Mouse (Mus musculus) heart, embryonic 14.5 days (tissue): ENCODE measurements around the gene Gm6525. TPM values are rescaled to one million over a fixed set of nuclear protein-coding genes. Genes with fewer than 3 reads are reported as not detected.
A peak's percentile ranks its signal among the peaks of the same experiment; 100 is the strongest.

ENCODE experiments used
- ATAC-seq: fragments of 200-750 bp; cut with Nextera tagmentation; 2 replicates; pipeline ENCODE4 v1.8.0; 2017; ENCODE audit warnings: low read depth, moderate TSS enrichment; ENCODE audit not compliant: insufficient number of reproducible peaks, insufficient read depth, low FRiP score
- H3K27ac ChIP-seq, 2 experiments: fragments of 200-500 bp in 1 of 2; fragments of 300-500 bp in 1 of 2; sonication (generic) in 1 of 2; replicated peaks in 1 of 2; 2 replicates each; pipeline ENCODE4 v1.5.1; 2012 to 2014; ENCODE audit warnings: low read depth in 2 of 2, low read length in 2 of 2, control low read depth in 1 of 2, mild to moderate bottlenecking in 1 of 2, mixed read lengths in 1 of 2; ENCODE audit not compliant: control insufficient read depth in 1 of 2, insufficient read depth in 1 of 2
- H3K27me3 ChIP-seq: fragments of 300-500 bp; sonication (generic); 2 replicates; pipeline ENCODE4 v1.6.1; 2014; ENCODE audit warnings: mild to moderate bottlenecking, low read length, control low read depth; ENCODE audit not compliant: control insufficient read depth, insufficient read depth
- H3K36me3 ChIP-seq: fragments of 300-500 bp; sonication (generic); 2 replicates; pipeline ENCODE4 v1.6.1; 2014; ENCODE audit warnings: mild to moderate bottlenecking, control low read depth, low read length, mixed read lengths; ENCODE audit not compliant: control insufficient read depth, insufficient read depth
- H3K4me1 ChIP-seq, 2 experiments: fragments of 200-500 bp in 1 of 2; fragments of 300-500 bp in 1 of 2; sonication (generic) in 1 of 2; 2 replicates each; pipeline ENCODE4 v1.6.1; 2012 to 2014; ENCODE audit warnings: low read length in 2 of 2, control low read depth in 1 of 2, mixed read lengths in 1 of 2; ENCODE audit not compliant: control insufficient read depth in 2 of 2, insufficient read depth in 2 of 2
- H3K4me2 ChIP-seq: fragments of 300-500 bp; sonication (generic); 2 replicates; pipeline ENCODE4 v1.6.1; 2014; ENCODE audit warnings: mild to moderate bottlenecking, low read length
- H3K4me3 ChIP-seq, 2 experiments: fragments of 200-500 bp in 1 of 2; fragments of 300-500 bp in 1 of 2; sonication (generic) in 1 of 2; 2 replicates each; pipeline ENCODE4 v1.5.1; 2012 to 2014; ENCODE audit warnings: low read length in 2 of 2, mild to moderate bottlenecking in 2 of 2, control low read depth in 1 of 2, low read depth in 1 of 2, moderate library complexity in 1 of 2; ENCODE audit not compliant: control insufficient read depth in 1 of 2, insufficient read depth in 1 of 2
- H3K9ac ChIP-seq: fragments of 300-500 bp; sonication (generic); 2 replicates; pipeline ENCODE4 v1.6.1; 2014; ENCODE audit warnings: mild to moderate bottlenecking, low read length
- H3K9me3 ChIP-seq: fragments of 300-500 bp; sonication (generic); 2 replicates; pipeline ENCODE4 v1.6.1; 2016; ENCODE audit warnings: low read length, control low read depth; ENCODE audit not compliant: control insufficient read depth
- WGBS: fragments of 180-500 bp; shearing (Covaris S2); extraction: QIAGEN DNeasy Blood & Tissue Kit; methylation state at CpG from one replicate; pipeline ENCODE4 v1.1.7; 2014; 5-methylcytosine and 5-hydroxymethylcytosine counted together
- polyA plus RNA-seq: library from polyadenylated mRNA; unstranded; fragments of >200 nt; fragmentation: Nextera tagmentation; extraction: Ambion mirVana; gene quantifications from 2 replicates; pipeline ENCODE4 v1.2.1, GENCODE M21; 2014

Gene Gm6525
- polyA plus RNA-seq, 1 experiment from 2014 or later = 0.32 TPM

DNA sequence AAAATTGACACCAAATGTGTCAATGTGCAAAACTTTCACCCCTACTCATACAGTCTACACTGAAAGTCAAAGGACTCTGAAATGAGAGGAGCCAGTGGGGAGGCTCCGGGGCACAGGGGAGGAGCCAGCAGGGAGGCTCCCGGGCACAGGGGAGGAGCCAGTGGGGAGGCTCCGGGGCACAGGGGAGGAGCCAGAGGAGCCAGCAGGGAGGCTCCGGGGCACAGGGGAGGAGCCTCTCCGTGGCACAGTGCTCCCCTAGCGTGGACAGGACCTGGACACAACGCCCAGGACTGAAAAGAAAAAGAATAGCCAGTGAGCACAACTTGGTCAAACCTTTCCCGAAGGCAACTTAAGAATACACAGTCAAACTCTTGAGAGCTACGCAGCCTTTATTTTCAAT is 38.5 kb upstream of the Gm6525 start:
- Histone ChIP-seq H3K36me3 (no peaks in the 10 kb centered on the region), H3K4me2 (peak overlapping the region; percentile 22), H3K27ac (no peak overlapping the region), H3K9me3 (no peaks in the 10 kb centered on the region), H3K9ac (no peak overlapping the region), H3K4me1 (no peaks in the 10 kb centered on the region; a peak in 1 of 4 replicates), H3K27me3 (no peaks in the 10 kb centered on the region), H3K4me3 (no peak overlapping the region)
- no peak; the same call in 1 of the 2 replicates for ATAC-seq
- WGBS = 28% methylated on average over 9 of the region's 9 CpGs

DNA sequence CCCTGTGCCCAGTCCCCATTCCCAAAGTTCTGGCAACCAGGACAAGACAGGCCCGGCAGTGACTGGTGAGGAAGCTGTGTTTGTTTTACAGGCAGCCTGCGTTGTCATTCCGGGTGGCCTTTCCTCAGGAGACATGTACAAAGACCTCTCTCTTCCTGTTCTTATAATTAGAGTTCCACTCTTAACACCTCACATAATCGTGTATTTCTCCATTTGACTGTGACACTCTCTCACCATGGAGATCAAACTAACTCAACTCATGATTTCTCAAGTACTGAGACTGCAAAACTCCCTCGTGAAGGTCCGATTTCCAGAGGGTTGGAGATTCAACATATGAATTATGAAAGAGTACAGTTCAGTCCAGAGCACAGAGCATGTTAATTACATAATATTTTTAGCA is 38.0 kb upstream of the Gm6525 start:
- WGBS = 64% methylated on average over 6 of the region's 6 CpGs
- H3K4me1 ChIP-seq = peaks cover 0 to under 1% of the 10 kb centered on the region in 2 experiments; a peak in 2 of 4 replicates
- H3K36me3 ChIP-seq = no peaks in the 10 kb centered on the region
- no peak overlapping the region for H3K27ac ChIP-seq
- no peak overlapping the region for H3K4me3 ChIP-seq
- H3K4me2 ChIP-seq = peak overlapping the region; percentile 22; the same call in 1 of the 2 replicates
- no peaks in the 10 kb centered on the region for H3K9me3 ChIP-seq
- no peak for ATAC-seq
- no peak overlapping the region for H3K9ac ChIP-seq
- no peaks in the 10 kb centered on the region for H3K27me3 ChIP-seq

DNA sequence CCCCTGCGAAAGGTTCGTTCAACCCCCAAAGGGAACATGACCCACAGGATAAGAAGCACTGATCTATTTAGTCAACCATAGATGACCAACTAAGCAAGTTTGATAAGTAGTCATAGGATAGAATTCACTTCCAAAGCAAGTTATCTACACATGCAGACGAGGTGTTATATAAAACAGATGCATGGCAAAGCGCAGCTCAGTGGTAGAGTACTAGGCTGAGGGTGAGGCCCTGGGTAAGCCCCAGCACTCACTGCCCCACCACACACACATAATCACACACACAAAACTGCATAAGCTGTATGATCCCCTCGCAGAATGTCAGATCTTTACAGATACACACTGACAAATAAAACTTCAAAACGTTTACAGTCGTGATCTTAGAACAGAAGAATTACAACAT is 37.4 kb upstream of the Gm6525 start:
- ATAC-seq = no peak
- Histone ChIP-seq H3K9ac (no peak overlapping the region), H3K27me3 (no peaks in the 10 kb centered on the region), H3K27ac (no peak overlapping the region), H3K36me3 (no peaks in the 10 kb centered on the region), H3K4me3 (no peak overlapping the region), H3K4me2 (no peak overlapping the region), H3K4me1 (peaks cover 0 to 3% of the 10 kb centered on the region in 2 experiments; a peak in 2 of 4 replicates), H3K9me3 (no peaks in the 10 kb centered on the region)
- 77% methylated on average over 7 of the region's 7 CpGs for WGBS

DNA sequence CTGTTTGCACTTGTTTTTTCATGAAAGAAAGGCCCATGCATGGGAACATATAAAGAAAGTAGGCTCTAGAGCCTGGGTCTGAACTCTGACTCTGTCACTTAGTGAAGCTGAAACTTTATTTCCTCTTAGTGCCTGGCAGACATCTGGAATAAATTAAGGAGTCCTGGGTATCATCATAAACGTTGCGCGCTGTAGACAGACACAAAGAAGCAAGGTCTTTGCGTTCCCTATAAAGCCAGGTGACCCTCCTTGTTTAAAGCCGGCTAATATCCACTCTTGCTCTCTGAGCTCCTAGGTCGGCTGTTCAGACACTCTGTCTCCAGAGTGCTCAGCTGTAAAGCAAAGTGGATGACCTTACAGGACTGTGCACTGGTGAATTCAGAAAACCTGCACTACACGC is 33.0 kb upstream of the Gm6525 start:
- peaks cover 0 to 3% of the 10 kb centered on the region in 2 experiments; a peak in 1 of 4 replicates for H3K4me1 ChIP-seq
- no peak for ATAC-seq
- no peak overlapping the region for H3K27ac ChIP-seq
- no peak overlapping the region for H3K4me2 ChIP-seq
- H3K4me3 ChIP-seq = no peak overlapping the region
- H3K9me3 ChIP-seq = no peaks in the 10 kb centered on the region
- H3K27me3 ChIP-seq = no peaks in the 10 kb centered on the region
- WGBS = 61% methylated on average over 7 of the region's 7 CpGs
- H3K36me3 ChIP-seq = no peaks in the 10 kb centered on the region
- no peak overlapping the region for H3K9ac ChIP-seq

DNA sequence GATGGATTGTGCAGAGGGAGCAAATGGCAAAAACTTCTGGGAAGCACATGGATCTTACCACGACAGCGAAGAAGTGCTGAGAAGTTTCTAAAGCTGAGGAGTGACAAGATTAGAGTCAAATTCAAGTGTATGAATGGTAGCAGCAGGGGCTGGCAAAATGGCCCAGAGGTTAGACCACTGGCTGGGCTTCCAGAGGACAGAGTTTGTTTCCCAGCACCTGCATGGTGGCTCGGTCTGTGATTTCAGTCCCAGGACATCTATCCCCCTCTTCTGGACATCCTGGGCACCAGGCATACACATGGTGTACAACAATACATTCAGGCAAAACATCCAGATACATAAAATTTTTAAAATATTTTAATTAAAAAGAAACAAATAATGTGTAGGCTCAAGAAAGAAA is 24.1 kb upstream of the Gm6525 start:
- Histone ChIP-seq H3K27me3 (no peaks in the 10 kb centered on the region), H3K27ac (no peak overlapping the region), H3K9ac (no peak overlapping the region), H3K36me3 (no peaks in the 10 kb centered on the region), H3K4me2 (no peak overlapping the region), H3K4me3 (no peak overlapping the region), H3K9me3 (no peaks in the 10 kb centered on the region), H3K4me1 (no peaks in the 10 kb centered on the region)
- ATAC-seq = no peak
- 85% methylated on average over 3 of the region's 3 CpGs for WGBS

DNA sequence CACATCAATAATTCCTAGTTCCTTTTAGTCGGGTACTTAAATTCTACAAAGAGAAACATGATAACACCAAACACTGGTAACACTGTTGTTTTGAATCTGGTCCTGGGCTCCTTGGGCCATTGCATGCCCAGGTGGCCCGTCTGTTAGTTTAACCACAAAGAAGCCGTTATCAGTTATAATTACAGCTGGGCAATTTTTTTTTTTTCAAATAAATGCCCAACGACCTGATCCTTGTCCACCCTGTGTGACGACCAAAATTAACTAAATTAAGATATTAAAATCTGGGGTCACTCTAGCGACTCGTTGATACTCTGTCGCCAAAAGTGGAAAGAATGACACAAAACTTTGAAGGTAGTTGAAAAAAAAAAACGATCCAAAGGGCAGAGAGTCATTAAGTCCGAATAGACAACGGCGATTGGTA is 19.2 kb upstream of the Gm6525 start:
- Histone ChIP-seq H3K9me3 (no peaks in the 10 kb centered on the region), H3K27me3 (no peaks in the 10 kb centered on the region), H3K4me2 (peak overlapping the region; percentile 100), H3K36me3 (0 out of 2 replicates have a peak, but pooled peaks cover 3% of the 10 kb centered on the region), H3K27ac (no peak overlapping the region), H3K9ac (peak overlapping the region; percentile 78), H3K4me1 (peaks cover 0 to 3% of the 10 kb centered on the region in 2 experiments; a peak in 1 of 4 replicates), H3K4me3 (peak overlapping the region in 1 of 2 experiments; percentile 61; a peak in 2 of 4 replicates)
- ATAC-seq = no peak
- 18% methylated on average over 12 of the region's 12 CpGs for WGBS

DNA sequence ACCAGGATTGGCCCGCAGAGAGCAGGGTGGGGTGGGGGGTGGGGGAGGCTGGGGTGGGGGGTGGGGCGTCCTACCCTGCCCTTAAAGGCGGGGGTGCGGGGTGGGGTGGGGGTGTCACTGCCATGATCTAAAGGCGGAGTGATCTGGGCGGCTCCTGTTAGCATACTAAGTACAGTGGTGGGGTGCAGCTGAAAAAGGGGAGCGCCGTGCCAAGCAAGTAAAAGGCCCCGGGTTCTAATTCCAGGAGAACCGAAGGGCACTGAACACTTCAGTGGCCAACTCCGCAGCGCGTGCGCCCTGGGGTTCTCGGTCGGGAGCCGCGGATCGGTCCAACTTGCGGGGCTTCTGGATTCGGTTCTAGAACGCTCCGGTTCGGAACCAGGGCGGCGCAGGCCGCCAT is 18.8 kb upstream of the Gm6525 start:
- H3K4me2 ChIP-seq = peak overlapping the region; percentile 100
- no peaks in the 10 kb centered on the region for H3K27me3 ChIP-seq
- H3K9ac ChIP-seq = peak overlapping the region; percentile 78
- under 1% methylated on average over 26 of the region's 27 CpGs for WGBS
- peak; percentile 10; the same call in 1 of the 2 replicates for ATAC-seq
- no peak overlapping the region for H3K27ac ChIP-seq
- 0 out of 2 replicates have a peak, but pooled peaks cover 5% of the 10 kb centered on the region for H3K36me3 ChIP-seq
- H3K4me3 ChIP-seq = peak overlapping the region; percentile 50 to 61
- H3K4me1 ChIP-seq = peaks cover 0 to 3% of the 10 kb centered on the region in 2 experiments; a peak in 1 of 4 replicates
- no peaks in the 10 kb centered on the region for H3K9me3 ChIP-seq

DNA sequence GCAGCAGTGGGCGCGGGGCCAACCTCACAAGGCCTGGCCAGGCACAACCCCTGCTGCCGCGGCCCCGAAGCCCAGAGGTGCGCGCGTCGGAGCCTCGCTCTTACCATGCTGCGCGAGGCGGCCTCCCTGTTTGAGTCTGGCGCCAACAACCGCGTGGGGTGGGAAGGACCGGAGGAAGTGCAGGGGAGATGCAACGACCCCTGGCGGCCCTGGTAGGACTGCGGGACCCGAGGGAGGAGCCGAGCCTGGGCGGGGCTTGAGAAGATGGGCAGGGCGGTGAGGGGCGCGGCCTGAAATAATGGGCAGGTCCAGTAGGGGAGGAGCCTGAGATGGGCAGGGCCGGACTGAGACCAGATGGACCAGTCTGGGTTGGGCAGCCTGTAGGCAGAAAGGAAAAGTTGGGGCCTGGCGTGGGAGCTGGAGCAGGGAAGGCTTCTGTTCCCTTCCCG is 18.3 kb upstream of the Gm6525 start, which contains the start of gene Mnd1:
Gene Mnd1, minus strand, starts transcription at position 229 of the 449 bp plus-strand sequence.
- Histone ChIP-seq H3K36me3 (0 out of 2 replicates have a peak, but pooled peaks cover 7% of the 10 kb centered on the region), H3K4me2 (peak within 1 kb of the TSS; percentile 100), H3K4me1 (peaks cover 0 to 3% of the 10 kb centered on the region in 2 experiments; a peak in 1 of 4 replicates), H3K4me3 (peak within 1 kb of the TSS; percentile 50 to 61), H3K9me3 (no peaks in the 10 kb centered on the region), H3K9ac (peak within 1 kb of the TSS; percentile 78), H3K27me3 (no peaks in the 10 kb centered on the region), H3K27ac (no peak within 1 kb of the TSS)
- ATAC-seq = peak; percentile 100
- WGBS = under 1% methylated on average over 29 of the region's 29 CpGs
